Mouse (Mus musculus) right cerebral cortex, postnatal 14 days (tissue): ENCODE measurements at regions not wholly inside any gene's neighbourhood (a gene's known extent, or its start where the extent isn't known, plus 50 kb on each side); places are given as distances from the start of the nearest gene placed in this dataset.

ENCODE experiments used
- DNase-seq: peaks from one replicate; pipeline ENCODE4 v3.0.0; 2022

DNA sequence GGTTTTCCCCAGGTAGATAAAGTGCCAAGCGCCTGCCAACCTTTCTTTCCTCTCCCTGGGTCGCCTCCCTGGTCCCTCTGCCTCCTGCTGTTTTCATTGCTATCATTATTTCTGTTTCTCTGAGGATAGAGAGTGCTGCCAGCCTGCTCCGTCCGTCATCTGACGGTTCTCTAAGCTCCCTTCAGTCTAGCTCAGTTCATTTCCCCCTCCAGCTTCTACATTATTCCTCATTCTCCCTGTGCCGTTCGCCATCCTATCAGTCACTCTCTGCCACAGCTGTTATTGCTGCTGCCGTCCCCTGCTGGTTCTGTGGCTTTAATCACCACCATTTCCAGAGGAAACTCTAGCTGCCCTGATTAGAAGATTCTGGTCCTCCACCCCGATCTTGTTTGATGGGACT is 84.7 kb upstream of the Rfx3 start:
- no peak for DNase-seq

DNA sequence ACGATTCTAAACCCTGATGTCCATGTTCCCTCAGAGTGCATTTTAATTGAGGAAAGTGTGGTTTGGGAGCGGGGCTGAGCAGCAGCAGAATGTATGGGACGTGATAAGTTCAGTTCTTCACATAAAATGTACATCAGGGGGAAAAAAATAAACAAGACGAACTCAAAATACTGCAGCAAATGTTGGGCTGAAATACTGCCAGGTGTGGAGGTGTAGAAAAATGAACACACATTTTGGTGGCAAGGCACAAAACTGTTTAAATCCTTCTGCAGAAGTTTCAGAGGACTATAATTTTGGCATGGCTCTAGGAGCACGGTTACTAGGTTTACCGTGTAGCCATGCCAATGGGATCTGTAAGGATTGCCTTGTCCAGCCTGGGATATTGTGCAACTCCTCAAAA is 81.3 kb upstream of the Rfx3 start:
- DNase-seq, result no peak

DNA sequence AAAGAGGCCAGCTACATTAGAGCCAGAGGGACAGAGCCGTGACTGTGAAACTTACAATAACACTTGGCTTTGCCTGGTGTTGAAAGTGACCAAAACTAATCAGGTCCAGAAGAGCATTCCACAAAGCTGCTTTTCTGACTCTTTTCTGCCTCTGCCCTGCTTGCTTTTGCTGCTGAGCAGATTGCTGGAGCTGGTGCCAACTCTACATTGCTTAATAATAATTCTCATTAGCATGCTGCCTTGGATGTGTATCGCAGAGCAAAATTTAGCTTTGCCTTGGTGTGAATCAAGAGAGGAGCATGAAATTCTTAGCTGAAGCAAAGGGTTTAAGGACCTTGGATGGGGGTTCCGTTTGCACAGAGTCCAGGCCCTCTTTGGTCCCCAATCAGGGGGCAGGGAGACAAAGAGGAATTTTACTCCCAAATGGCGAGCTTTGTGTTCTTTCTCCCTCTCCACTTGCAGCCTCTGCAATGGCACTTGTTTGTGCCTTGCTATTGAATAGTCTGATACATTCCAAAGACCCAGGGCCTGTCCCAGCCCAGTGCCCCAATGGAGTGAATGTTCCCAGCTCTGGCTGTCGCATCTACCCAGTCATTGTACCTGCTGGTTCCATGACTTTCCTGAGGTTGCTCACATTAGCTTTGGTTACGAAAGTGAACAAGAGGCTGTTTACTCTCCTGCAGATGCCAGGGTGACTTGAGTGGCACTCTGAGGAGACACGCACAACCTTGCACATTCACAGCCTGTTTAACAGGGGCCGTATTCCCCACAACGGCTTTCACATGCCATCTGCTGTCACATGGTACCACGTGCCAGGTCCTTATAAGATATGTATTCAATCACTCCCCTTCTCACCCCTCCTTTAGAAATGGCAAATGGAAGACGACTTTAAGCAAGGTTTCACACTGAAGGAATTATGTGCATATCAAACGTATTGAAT is 76.9 kb upstream of the Rfx3 start:
- DNase-seq, result no peak

DNA sequence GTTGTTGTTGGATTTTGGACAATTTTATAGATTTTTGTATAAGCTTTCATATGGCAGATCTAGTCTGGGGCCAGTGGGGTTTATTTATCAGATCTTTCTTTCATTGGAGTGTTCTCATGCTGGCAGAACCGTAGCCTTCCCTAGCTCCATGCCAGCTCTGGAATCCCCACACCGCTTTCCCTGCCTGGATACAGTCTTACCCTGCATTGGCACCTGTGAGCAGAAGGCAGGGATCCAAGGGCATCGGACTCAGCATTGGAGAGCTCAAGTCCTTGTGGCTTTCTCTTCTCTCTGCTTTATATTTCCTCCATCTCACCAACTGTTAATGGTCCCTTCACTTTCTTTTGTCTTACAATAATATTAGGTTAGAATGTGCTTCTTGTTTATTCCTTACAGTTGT is 59.4 kb upstream of the Rfx3 start:
- no peak for DNase-seq
